Mouse (Mus musculus): Measurements from ENCODE around the gene Stk10. TPM values are rescaled to one million over a fixed set of nuclear protein-coding genes. Genes with fewer than 3 reads are reported as not detected.

Gene Stk10
- polyA plus RNA-seq, 1 experiment from 2014 or later = 5.5 TPM

DNA sequence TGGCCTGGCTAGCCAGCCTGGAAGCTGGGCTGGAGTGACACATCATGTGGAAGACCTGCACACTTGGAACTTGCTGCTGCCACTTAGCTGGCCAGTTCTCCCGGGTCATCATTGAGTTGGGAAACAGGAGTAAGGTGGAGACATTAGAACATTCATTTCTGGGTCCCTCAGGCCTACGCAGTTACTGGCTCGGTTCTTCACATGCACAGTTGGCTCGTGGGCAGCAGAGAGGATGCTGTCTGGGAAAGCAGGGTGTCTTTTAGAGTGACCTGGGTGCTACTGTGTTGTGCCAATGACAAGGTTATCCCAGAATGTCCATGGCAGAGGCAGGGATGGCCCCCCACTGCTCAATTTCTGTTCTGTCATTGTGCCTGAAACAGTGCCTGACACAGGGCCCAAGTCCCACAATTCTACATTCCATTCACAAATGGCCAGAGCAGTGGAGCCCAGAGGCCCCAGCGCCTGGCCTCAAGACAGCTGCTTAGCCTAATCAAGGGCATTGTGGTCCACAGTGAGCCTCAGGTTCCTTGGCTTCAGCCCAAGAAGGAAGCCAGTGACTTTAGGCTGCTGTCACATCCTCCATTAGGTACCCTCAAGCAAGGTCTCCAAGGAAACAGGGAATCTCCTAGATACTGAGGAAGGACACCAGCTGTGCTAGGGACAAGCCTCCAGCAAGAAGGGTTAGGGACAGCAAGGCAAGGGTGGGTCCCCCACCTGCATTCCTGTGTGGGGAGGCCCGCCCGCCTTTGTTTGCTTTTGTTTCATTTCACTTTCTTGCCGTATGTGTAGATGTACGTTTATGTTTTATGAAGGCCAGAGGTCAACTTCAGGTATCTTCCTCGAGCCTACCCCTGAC lies 34.1 kb downstream of the Stk10 start:
- H3K9me3 ChIP-seq (replicated peaks; ENCODE audit: control insufficient read depth, low read length) = peaks cover 2% of the 10 kb centered on the region; the same call in 1 of the 2 replicates
- H3K4me2 ChIP-seq (ENCODE audit: low read depth, low read length) = no peak overlapping the region
- H3K4me3 ChIP-seq (ENCODE audit: low read length) = no peak overlapping the region
- WGBS = 80% methylated on average over 10 of the region's 10 CpGs
- ATAC-seq (replicated peaks; ENCODE audit: extremely low read depth, insufficient read depth, low FRiP score) = no peak
- H3K36me3 ChIP-seq (ENCODE audit: control insufficient read depth, insufficient read depth) = no peaks in the 10 kb centered on the region
- H3K4me1 ChIP-seq (ENCODE audit: control insufficient read depth, insufficient read depth, low read length) = peaks cover 12% of the 10 kb centered on the region
- no peak overlapping the region for H3K27ac ChIP-seq (ENCODE audit: low read length)
- H3K27me3 ChIP-seq (ENCODE audit: control insufficient read depth, insufficient read depth, low read length) = no peaks in the 10 kb centered on the region
- no peak overlapping the region for H3K9ac ChIP-seq (ENCODE audit: low read length)

DNA sequence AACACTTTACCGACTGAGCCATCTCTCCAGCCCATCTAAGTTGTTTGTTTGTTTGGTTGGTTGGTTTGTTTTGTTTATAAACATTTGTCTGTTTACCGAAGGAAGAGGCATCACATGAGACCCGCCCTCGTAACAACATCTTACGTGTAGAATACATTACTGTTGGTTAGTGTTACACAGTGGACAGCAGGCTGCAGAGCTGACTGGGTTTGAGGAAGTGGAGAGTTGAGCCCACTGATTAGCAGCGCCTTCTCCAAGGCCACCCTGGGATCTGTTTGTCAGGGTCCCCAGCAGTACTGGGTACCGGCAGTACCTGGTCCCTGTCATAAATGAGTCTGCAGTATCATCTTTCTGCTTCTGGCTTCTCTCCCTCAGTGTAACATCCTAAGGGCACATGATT lies 35.0 kb downstream of the Stk10 start:
- 83% methylated on average over 7 of the region's 7 CpGs for WGBS

DNA sequence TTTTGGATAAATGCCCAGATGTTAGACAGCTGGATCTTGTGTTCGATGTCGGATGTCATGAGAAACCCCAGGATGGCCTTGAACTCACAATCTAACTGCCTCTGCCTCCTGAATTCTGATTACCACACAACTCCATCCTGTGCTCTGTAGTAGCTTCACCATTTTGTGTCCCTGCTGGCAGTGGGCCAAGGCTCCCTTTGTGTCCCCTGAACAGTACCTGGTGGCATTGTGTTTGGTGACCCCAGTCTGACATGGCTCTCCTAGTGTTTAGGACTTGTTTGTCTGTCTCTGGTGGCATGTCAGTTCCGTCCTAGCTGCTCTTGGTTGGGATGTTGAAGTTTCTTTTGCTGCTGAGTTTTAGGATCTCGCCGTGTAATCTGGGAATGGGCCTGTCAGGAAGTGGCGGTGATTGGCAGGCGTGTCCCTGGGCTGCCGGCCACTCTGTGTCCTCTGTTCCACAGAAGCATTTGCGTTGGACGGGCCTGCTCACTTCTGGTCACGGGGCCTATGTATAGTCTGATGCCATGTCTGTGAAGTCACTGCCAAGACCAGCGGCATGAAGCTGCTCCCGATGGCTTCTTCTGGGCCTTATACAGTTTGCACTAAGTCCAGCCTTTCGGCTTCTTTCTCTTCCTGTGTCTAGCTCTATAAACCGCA lies 35.7 kb downstream of the Stk10 start:
- 77% methylated on average over 15 of the region's 15 CpGs for WGBS
- no peak for ATAC-seq (replicated peaks; ENCODE audit: extremely low read depth, insufficient read depth, low FRiP score)
- H3K4me1 ChIP-seq (ENCODE audit: control insufficient read depth, insufficient read depth, low read length) = peaks cover 8% of the 10 kb centered on the region

More for the DNA sequence above, 35.0 kb downstream of the Stk10 start:
- no peak overlapping the region for H3K9ac ChIP-seq (ENCODE audit: low read length)
- H3K27ac ChIP-seq (ENCODE audit: low read length) = no peak overlapping the region
- no peak overlapping the region for H3K4me3 ChIP-seq (ENCODE audit: low read length)
- H3K27me3 ChIP-seq (ENCODE audit: control insufficient read depth, insufficient read depth, low read length) = no peaks in the 10 kb centered on the region
- H3K4me1 ChIP-seq (ENCODE audit: control insufficient read depth, insufficient read depth, low read length) = peaks cover 8% of the 10 kb centered on the region
- ATAC-seq (replicated peaks; ENCODE audit: extremely low read depth, insufficient read depth, low FRiP score) = no peak
- peaks cover 2% of the 10 kb centered on the region; the same call in 1 of the 2 replicates for H3K9me3 ChIP-seq (replicated peaks; ENCODE audit: control insufficient read depth, low read length)
- H3K4me2 ChIP-seq (ENCODE audit: low read depth, low read length) = no peak overlapping the region
- no peaks in the 10 kb centered on the region for H3K36me3 ChIP-seq (ENCODE audit: control insufficient read depth, insufficient read depth)

DNA sequence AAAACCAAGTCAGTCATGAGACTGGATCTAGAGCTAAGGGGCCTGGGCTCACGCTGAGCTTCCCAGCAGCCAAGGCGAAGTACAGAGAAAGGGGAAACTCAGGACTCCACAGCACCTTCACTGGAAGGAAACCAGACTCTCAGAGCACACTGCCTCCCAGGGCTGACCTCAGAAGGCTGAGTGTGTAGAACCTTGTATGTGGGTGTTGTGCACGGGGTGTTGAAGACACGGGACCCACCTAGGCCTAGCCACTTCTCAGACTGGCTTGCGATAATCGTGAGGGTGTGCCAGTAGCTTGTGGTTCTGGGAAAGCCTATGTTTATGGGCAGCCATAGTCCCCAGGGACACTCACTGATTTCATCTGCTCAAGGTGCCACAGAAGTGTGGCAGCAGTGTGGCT lies 38.0 kb downstream of the Stk10 start:
- 71% methylated on average over 6 of the region's 6 CpGs for WGBS
- H3K4me1 ChIP-seq (ENCODE audit: control insufficient read depth, insufficient read depth, low read length) = no peaks in the 10 kb centered on the region
- ATAC-seq (replicated peaks; ENCODE audit: extremely low read depth, insufficient read depth, low FRiP score) = no peak

More for the DNA sequence above, 35.7 kb downstream of the Stk10 start:
- H3K27ac ChIP-seq (ENCODE audit: low read length) = no peak overlapping the region
- no peaks in the 10 kb centered on the region for H3K27me3 ChIP-seq (ENCODE audit: control insufficient read depth, insufficient read depth, low read length)
- no peaks in the 10 kb centered on the region for H3K36me3 ChIP-seq (ENCODE audit: control insufficient read depth, insufficient read depth)
- no peak overlapping the region for H3K4me2 ChIP-seq (ENCODE audit: low read depth, low read length)
- H3K9me3 ChIP-seq (replicated peaks; ENCODE audit: control insufficient read depth, low read length) = peaks cover 2% of the 10 kb centered on the region; the same call in 1 of the 2 replicates
- H3K9ac ChIP-seq (ENCODE audit: low read length) = no peak overlapping the region
- no peak overlapping the region for H3K4me3 ChIP-seq (ENCODE audit: low read length)

DNA sequence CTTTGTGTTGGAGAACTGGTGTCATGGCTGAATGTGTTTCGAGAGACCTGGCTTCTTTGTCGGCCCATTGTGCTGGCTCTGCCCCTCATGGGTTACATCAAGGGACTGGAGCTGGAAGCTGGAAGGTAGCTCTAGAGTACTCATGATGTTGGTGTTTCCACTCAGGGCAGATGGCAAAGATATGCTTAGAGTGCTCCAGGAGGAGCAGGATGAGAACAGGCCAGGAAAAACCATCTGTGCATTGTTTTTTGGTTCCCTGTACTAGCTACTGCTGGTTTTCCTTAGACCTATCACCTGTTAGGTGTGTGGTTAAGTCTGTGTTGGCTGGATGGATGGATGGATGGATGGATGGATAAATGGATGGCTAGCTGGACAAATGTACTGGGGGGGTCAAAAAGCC lies 40.6 kb downstream of the Stk10 start:
- Histone ChIP-seq H3K36me3 (ENCODE audit: control insufficient read depth, insufficient read depth) (no peaks in the 10 kb centered on the region), H3K27ac (ENCODE audit: low read length) (no peak overlapping the region), H3K27me3 (ENCODE audit: control insufficient read depth, insufficient read depth, low read length) (no peaks in the 10 kb centered on the region), H3K4me1 (ENCODE audit: control insufficient read depth, insufficient read depth, low read length) (no peaks in the 10 kb centered on the region), H3K9ac (ENCODE audit: low read length) (no peak overlapping the region), H3K4me3 (ENCODE audit: low read length) (no peak overlapping the region), H3K4me2 (ENCODE audit: low read depth, low read length) (no peak overlapping the region), H3K9me3 (replicated peaks; ENCODE audit: control insufficient read depth, low read length) (peaks cover 2% of the 10 kb centered on the region; the same call in 1 of the 2 replicates)
- 85% methylated on average over 2 of the region's 2 CpGs for WGBS
- no peak for ATAC-seq (replicated peaks; ENCODE audit: extremely low read depth, insufficient read depth, low FRiP score)

More for the DNA sequence above, 38.0 kb downstream of the Stk10 start:
- Histone ChIP-seq H3K9me3 (replicated peaks; ENCODE audit: control insufficient read depth, low read length) (peaks cover 2% of the 10 kb centered on the region; the same call in 1 of the 2 replicates), H3K4me3 (ENCODE audit: low read length) (no peak overlapping the region), H3K27ac (ENCODE audit: low read length) (no peak overlapping the region), H3K4me2 (ENCODE audit: low read depth, low read length) (no peak overlapping the region), H3K27me3 (ENCODE audit: control insufficient read depth, insufficient read depth, low read length) (no peaks in the 10 kb centered on the region), H3K36me3 (ENCODE audit: control insufficient read depth, insufficient read depth) (no peaks in the 10 kb centered on the region), H3K9ac (ENCODE audit: low read length) (no peak overlapping the region)

DNA sequence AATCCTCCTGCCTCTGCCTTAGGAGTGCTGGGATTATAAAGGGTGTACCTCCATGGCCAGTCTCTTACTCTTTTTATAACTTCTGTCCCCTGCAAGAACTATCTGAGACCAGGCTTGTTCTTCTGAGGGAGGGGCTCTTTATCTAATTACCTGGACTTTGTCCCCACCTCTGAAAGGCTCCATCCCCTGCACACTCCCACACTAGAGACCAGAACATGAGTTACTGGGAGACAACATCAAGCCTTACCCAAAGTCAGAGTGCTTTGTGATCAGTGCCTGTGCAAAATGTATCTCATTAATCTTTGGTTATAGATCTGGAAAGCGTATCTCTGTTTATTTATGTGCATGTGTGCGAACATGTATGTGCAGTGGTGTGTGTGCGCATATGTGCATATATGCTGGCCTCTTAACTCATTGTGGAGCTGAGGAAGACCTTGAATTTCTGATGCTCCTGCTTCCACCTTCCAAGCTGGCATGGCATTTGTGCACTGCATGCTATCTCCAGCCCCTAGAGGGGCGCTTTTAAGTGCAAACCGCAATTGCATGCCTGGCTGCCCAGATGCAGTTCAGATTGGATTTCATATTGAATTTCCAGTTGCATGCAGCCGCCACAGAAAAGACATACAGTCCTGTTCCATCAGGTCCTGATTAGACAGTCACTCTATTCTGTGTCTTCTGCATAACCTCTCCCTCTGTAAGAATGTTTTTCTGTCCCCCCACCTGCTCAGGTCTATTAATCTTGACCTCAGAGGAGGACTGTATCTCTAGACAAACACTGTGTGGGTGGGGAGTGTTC lies 43.1 kb downstream of the Stk10 start:
- Histone ChIP-seq H3K27me3 (ENCODE audit: control insufficient read depth, insufficient read depth, low read length) (no peaks in the 10 kb centered on the region), H3K4me2 (ENCODE audit: low read depth, low read length) (no peak overlapping the region), H3K4me3 (ENCODE audit: low read length) (no peak overlapping the region), H3K36me3 (ENCODE audit: control insufficient read depth, insufficient read depth) (no peaks in the 10 kb centered on the region), H3K9ac (ENCODE audit: low read length) (no peak overlapping the region), H3K27ac (ENCODE audit: low read length) (no peak overlapping the region), H3K9me3 (replicated peaks; ENCODE audit: control insufficient read depth, low read length) (no peaks in the 10 kb centered on the region), H3K4me1 (ENCODE audit: control insufficient read depth, insufficient read depth, low read length) (no peaks in the 10 kb centered on the region)
- no peak for ATAC-seq (replicated peaks; ENCODE audit: extremely low read depth, insufficient read depth, low FRiP score)
- WGBS = 79% methylated on average over 6 of the region's 6 CpGs

DNA sequence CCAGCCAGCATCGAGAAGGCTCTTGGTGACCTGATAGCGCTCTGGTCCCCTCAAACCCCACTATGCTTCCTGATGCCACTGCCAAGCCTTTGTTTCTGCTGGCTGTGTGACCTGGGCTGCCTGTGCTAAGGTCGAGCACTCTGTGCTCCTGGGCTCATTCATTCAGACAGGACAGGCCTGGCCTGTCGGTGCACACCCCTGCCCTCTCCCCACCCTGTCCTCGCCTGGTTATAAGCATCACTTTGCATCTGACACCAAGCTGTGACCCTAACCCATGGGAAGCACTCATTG lies 43.6 kb downstream of the Stk10 start:
- no peak overlapping the region for H3K4me2 ChIP-seq (ENCODE audit: low read depth, low read length)
- no peak overlapping the region for H3K27ac ChIP-seq (ENCODE audit: low read length)
- H3K36me3 ChIP-seq (ENCODE audit: control insufficient read depth, insufficient read depth) = no peaks in the 10 kb centered on the region
- H3K4me1 ChIP-seq (ENCODE audit: control insufficient read depth, insufficient read depth, low read length) = no peaks in the 10 kb centered on the region
- WGBS = 44% methylated on average over 5 of the region's 5 CpGs
- no peak overlapping the region for H3K4me3 ChIP-seq (ENCODE audit: low read length)
- no peak for ATAC-seq (replicated peaks; ENCODE audit: extremely low read depth, insufficient read depth, low FRiP score)
- no peaks in the 10 kb centered on the region for H3K27me3 ChIP-seq (ENCODE audit: control insufficient read depth, insufficient read depth, low read length)
- no peak overlapping the region for H3K9ac ChIP-seq (ENCODE audit: low read length)
- no peaks in the 10 kb centered on the region for H3K9me3 ChIP-seq (replicated peaks; ENCODE audit: control insufficient read depth, low read length)

DNA sequence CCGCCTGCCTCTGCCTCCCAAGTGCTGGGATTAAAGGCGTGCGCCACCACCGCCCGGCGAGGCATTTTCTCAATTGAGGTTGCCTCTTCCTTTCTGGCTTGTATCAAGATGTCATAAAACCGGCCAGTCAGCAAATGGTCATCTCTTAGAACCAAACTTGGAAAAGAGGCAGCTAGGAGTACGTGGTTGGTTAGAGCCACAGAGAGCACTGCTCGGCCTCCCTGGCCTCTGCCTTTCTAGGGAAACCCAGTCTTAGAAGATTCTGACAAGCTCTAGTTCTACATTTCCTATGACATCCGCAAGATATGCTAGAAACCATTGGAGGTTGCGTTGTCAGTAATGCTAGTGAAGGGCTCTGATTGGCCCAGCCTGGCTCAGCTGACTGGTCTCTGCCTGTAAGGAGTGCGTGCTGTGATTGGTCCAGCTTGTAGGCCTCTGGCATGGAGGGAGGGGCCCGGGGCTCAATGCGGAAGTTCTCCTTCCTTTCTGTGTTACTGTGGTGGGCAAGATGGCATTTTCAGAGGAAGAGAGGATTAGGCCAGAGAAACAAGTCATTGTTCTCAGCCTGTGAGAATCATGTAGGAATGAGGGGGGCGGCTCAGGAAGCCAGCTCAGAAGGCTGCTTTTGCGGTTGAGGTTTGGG lies 47.3 kb downstream of the Stk10 start:
- Histone ChIP-seq H3K36me3 (ENCODE audit: control insufficient read depth, insufficient read depth) (no peaks in the 10 kb centered on the region), H3K9ac (ENCODE audit: low read length) (no peak overlapping the region), H3K4me1 (ENCODE audit: control insufficient read depth, insufficient read depth, low read length) (no peaks in the 10 kb centered on the region), H3K4me2 (ENCODE audit: low read depth, low read length) (no peak overlapping the region), H3K27me3 (ENCODE audit: control insufficient read depth, insufficient read depth, low read length) (no peaks in the 10 kb centered on the region), H3K27ac (ENCODE audit: low read length) (no peak overlapping the region), H3K4me3 (ENCODE audit: low read length) (no peak overlapping the region), H3K9me3 (replicated peaks; ENCODE audit: control insufficient read depth, low read length) (no peaks in the 10 kb centered on the region)
- 79% methylated on average over 16 of the region's 16 CpGs for WGBS
- peak; percentile 74 for ATAC-seq (replicated peaks; ENCODE audit: extremely low read depth, insufficient read depth, low FRiP score)
